Mouse (Mus musculus) heart, postnatal 0 days (tissue): Measurements from ENCODE around the gene Lef1. TPM values are rescaled to one million over a fixed set of nuclear protein-coding genes. Genes with fewer than 3 reads are reported as not detected.

Source experiments
- ATAC-seq: fragments of 200-750 bp; cut with Nextera tagmentation; 2 replicates; pipeline ENCODE4 v1.8.0; 2017; ENCODE audit warnings: low read depth, moderate number of reproducible peaks, moderate library complexity; ENCODE audit not compliant: insufficient read depth
- DNase-seq: peaks from one replicate; pipeline ENCODE4 v3.0.0-alpha.2; 2016; ENCODE audit warnings: low spot score
- H3K27ac ChIP-seq: fragments of 300-500 bp; sonication (generic); 2 replicates; pipeline ENCODE4 v1.5.1; 2014; ENCODE audit warnings: low read depth, mild to moderate bottlenecking
- H3K27me3 ChIP-seq: fragments of 300-500 bp; sonication (generic); 2 replicates; pipeline ENCODE4 v1.6.1; 2014; ENCODE audit warnings: low read length, mixed read lengths; ENCODE audit not compliant: control insufficient read depth, insufficient read depth
- H3K36me3 ChIP-seq: fragments of 300-500 bp; sonication (generic); replicated peaks from 2 replicates; pipeline ENCODE4 v1.6.1; 2014; ENCODE audit warnings: low read length, mixed read lengths; ENCODE audit not compliant: control insufficient read depth, insufficient read depth
- H3K4me1 ChIP-seq: fragments of 300-500 bp; sonication (generic); 2 replicates; pipeline ENCODE4 v1.6.1; 2014; ENCODE audit warnings: antibody characterized with exemption; ENCODE audit not compliant: control insufficient read depth, insufficient read depth
- H3K4me2 ChIP-seq: fragments of 300-500 bp; sonication (generic); 2 replicates; pipeline ENCODE4 v1.6.1; 2014; ENCODE audit warnings: low read depth, mild to moderate bottlenecking, low read length, moderate library complexity
- H3K4me3 ChIP-seq: fragments of 300-500 bp; sonication (generic); 2 replicates; pipeline ENCODE4 v1.5.1; 2014; ENCODE audit warnings: low read depth, low read length
- H3K9ac ChIP-seq: fragments of 300-500 bp; sonication (generic); replicated peaks from 2 replicates; pipeline ENCODE4 v1.6.1; 2014; ENCODE audit warnings: low read depth, low read length, mixed read lengths
- H3K9me3 ChIP-seq: fragments of 300-500 bp; sonication (generic); replicated peaks from 2 replicates; pipeline ENCODE4 v1.6.1; 2016; ENCODE audit warnings: low read length; ENCODE audit not compliant: control insufficient read depth
- CTCF ChIP-seq: IDR thresholded peaks from 2 replicates; pipeline ENCODE4 v1.5.1; 2016; ENCODE audit warnings: antibody characterized with exemption, control low read depth, low read depth
- EP300 ChIP-seq: IDR thresholded peaks from 2 replicates; pipeline ENCODE4 v1.6.1; 2016; ENCODE audit warnings: antibody characterized with exemption, low read depth
- WGBS: fragments of 180-500 bp; shearing (Covaris S2); extraction: QIAGEN DNeasy Blood & Tissue Kit; methylation state at CpG from one replicate; pipeline ENCODE4 v1.1.7; 2014; 5-methylcytosine and 5-hydroxymethylcytosine counted together
- polyA plus RNA-seq: library from polyadenylated mRNA; unstranded; fragments of >200 nt; fragmentation: Nextera tagmentation; extraction: Ambion mirVana; gene quantifications from 2 replicates; pipeline ENCODE4 v1.2.1, GENCODE M21; 2015
- total RNA-seq: library from RNA; depleted of rRNA; stranded (reverse); fragments of >200 nt; gene quantifications from 2 replicates; pipeline ENCODE4 v1.2.3, GENCODE M21; 2014; ENCODE audit warnings: low replicate concordance

Lef1 gene
- total and polyA plus RNA-seq, 2 experiments from 2014 or later: 0.87 TPM; not detected in 1

- no peak overlapping the region for H3K9ac ChIP-seq
- no peaks in the 10 kb centered on the region for H3K4me1 ChIP-seq
- no peak for TF ChIP-seq EP300
- no peak for TF ChIP-seq CTCF
- H3K4me3 ChIP-seq: no peak overlapping the region
- no peak overlapping the region for H3K4me2 ChIP-seq
- ATAC-seq (no peak), DNase-seq (no peak)
- WGBS: 80% methylated on average over 19 of the region's 19 CpGs
- H3K36me3 ChIP-seq: no peaks in the 10 kb centered on the region
- no peaks in the 10 kb centered on the region for H3K9me3 ChIP-seq
- H3K27ac ChIP-seq: no peak overlapping the region
- H3K27me3 ChIP-seq: no peaks in the 10 kb centered on the region
Measured at GRCm38 (mm10) chr3:131190671-131191367, 80.5 kb downstream of the Lef1 start.

- WGBS: 82% methylated on average over 7 of the region's 7 CpGs
- H3K4me3 ChIP-seq: no peak overlapping the region
- TF ChIP-seq EP300 (no peak), CTCF (no peak)
Measured at GRCm38 (mm10) chr3:131191454-131191853, 81.2 kb downstream of the Lef1 start.

GRCm38 (mm10) chr3:131196050-131196449, 85.8 kb downstream of the Lef1 start:
- WGBS: 62% methylated on average over 10 of the region's 10 CpGs
- Histone ChIP-seq H3K27ac (no peak overlapping the region), H3K4me1 (no peaks in the 10 kb centered on the region), H3K9me3 (no peaks in the 10 kb centered on the region), H3K36me3 (no peaks in the 10 kb centered on the region), H3K9ac (no peak overlapping the region), H3K4me3 (no peak overlapping the region), H3K27me3 (no peaks in the 10 kb centered on the region), H3K4me2 (no peak overlapping the region)
- TF ChIP-seq CTCF: no peak
- no peak for TF ChIP-seq EP300
- no peak for DNase-seq
- ATAC-seq: no peak

More at GRCm38 (mm10) chr3:131191454-131191853, 81.2 kb downstream of the Lef1 start:
- no peak overlapping the region for H3K4me2 ChIP-seq
- ATAC-seq (no peak), DNase-seq (no peak)
- H3K27ac ChIP-seq: no peak overlapping the region
- no peak overlapping the region for H3K9ac ChIP-seq
- no peaks in the 10 kb centered on the region for H3K9me3 ChIP-seq
- no peaks in the 10 kb centered on the region for H3K4me1 ChIP-seq
- no peaks in the 10 kb centered on the region for H3K36me3 ChIP-seq
- no peaks in the 10 kb centered on the region for H3K27me3 ChIP-seq

- Histone ChIP-seq H3K4me1 (no peaks in the 10 kb centered on the region), H3K9ac (no peak overlapping the region), H3K36me3 (no peaks in the 10 kb centered on the region), H3K9me3 (no peaks in the 10 kb centered on the region), H3K27ac (no peak overlapping the region), H3K27me3 (no peaks in the 10 kb centered on the region), H3K4me3 (no peak overlapping the region), H3K4me2 (no peak overlapping the region)
- WGBS: 83% methylated on average over 8 of the region's 8 CpGs
- DNase-seq (no peak), ATAC-seq (no peak)
- TF ChIP-seq CTCF: no peak
- TF ChIP-seq EP300: no peak
Measured at GRCm38 (mm10) chr3:131196507-131197019, 86.3 kb downstream of the Lef1 start.

GRCm38 (mm10) chr3:131198991-131199390, 88.7 kb downstream of the Lef1 start:
- ATAC-seq: no peak
- no peak for DNase-seq
- no peaks in the 10 kb centered on the region for H3K4me1 ChIP-seq
- TF ChIP-seq CTCF (no peak), EP300 (no peak)
- H3K4me3 ChIP-seq: no peak overlapping the region
- H3K9ac ChIP-seq: no peak overlapping the region
- H3K9me3 ChIP-seq: no peaks in the 10 kb centered on the region
- 63% methylated on average over 3 of the region's 3 CpGs for WGBS
- no peak overlapping the region for H3K4me2 ChIP-seq
- H3K36me3 ChIP-seq: no peaks in the 10 kb centered on the region
- no peak overlapping the region for H3K27ac ChIP-seq
- H3K27me3 ChIP-seq: no peaks in the 10 kb centered on the region
